Mouse (Mus musculus): ENCODE data around the gene Narfl.

DNA sequence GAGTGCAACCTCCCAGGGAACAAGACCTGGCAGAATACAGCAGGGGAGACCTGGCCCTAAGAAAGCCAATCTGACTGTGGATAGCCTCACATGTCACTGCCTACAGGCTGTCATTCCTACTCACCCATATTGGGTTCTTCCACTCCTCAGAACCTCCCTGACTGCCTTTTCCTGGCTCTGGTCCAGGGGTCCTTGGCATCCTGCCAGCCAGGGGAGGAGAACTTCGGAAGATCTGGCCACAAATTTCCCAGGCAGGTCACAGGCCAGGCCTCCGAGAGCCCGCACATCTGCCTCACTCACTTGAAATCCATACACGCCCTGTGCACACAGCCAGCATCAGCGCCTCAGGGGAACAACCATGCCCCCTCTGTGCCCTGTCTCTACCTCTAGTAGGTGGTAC lies 22.1 kb upstream of the Narfl start:
- TF ChIP-seq CTCF (IDR thresholded peaks at IDR 0.05; ENCODE audit: insufficient read depth, low read length) = no peak
- no peak for TF ChIP-seq POLR2A (IDR thresholded peaks at IDR 0.05; ENCODE audit: borderline replicate concordance, extremely low read depth, low read depth, low read length)

Data from lung, adult 2 months (tissue).